Mouse (Mus musculus) small intestine, adult 2 months (tissue): Measurements from ENCODE around the gene Ifitm5.

Experiments used
- CTCF ChIP-seq: fragments of 200-500 bp; IDR thresholded peaks from 2 replicates; pipeline ENCODE4 v1.5.1; 2012; ENCODE audit warnings: low read depth, mild to moderate bottlenecking, control low read depth, inconsistent platforms, low read length, moderate library complexity, mixed read lengths; ENCODE audit not compliant: insufficient replicate concordance, insufficient read length; ENCODE audit errors: extremely low read depth
- POLR2A ChIP-seq: fragments of 200-500 bp; IDR thresholded peaks from 2 replicates; pipeline ENCODE4 v1.6.1; 2012; ENCODE audit warnings: low read depth, mild to moderate bottlenecking, control low read depth, inconsistent platforms, low read length, moderate library complexity

DNA sequence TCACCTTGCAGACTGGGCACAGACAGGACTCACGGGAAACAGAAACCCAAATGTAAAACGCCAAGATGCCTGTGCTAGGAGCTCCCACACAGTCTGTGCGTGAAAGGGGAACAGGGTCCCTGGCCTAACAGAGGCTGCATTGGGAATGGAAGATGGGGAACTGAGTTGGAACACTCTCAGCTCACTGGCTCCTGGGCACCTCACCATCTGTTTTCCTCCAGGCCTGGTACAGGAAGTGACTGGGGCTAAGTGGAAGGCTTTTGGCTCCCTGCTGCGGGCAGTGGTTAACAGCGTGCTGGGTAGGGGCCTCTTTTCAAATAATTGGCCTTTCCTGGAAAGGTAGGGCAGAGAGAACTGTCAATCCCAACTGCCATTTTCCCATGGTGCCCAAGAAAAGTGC is 40.5 kb upstream of the Ifitm5 start:
- TF ChIP-seq POLR2A (no peak), CTCF (no peak)
